22 mouse cellular contexts compared by ENCODE assay signal in the genomic region with DNA sequence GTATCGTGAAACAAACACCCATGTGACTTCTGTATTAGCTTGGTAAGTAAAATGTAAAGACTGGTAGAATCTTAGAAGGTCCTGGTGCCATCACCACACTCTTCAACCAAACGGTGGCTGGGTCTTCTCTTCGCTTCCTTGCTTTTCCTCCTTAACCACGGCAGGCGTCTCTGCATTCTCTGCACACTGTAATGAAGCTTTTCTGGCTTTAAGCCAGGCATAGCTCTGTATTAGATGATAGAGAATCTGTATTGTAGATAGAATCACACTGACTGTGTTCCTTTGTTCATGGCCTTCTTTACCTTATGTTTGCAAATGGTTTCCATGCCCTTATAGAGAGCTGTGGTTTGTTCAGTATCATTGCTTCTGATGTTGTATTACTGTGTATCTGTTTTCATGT. TPM values are rescaled to one million over a fixed set of nuclear protein-coding genes. Genes with fewer than 3 reads are reported as not detected.
DNase-seq lines count a peak whose midpoint lies in the region; ATAC-seq and TF ChIP-seq lines count a peak whose summit lies in the region.
"Had no signal": no experiment of that assay in that cellular context is flagged by ENCODE, and none has a peak within 500 bp of the region (broad histone marks: within the 10 kb centered on the region; RNA-seq: fewer than 3 reads in every experiment).

No protein-coding gene starts in this region.

- no peak for TF ChIP-seq CTCF in kidney, postnatal 0 days (IDR thresholded peaks at IDR 0.05; ENCODE audit: low read depth)
- TF ChIP-seq CTCF in lung, postnatal 0 days (IDR thresholded peaks at IDR 0.05): no peak

- H3K27me3 ChIP-seq in forebrain, embryonic 14.5 days (replicated peaks; ENCODE audit: control insufficient read depth, insufficient read depth, low read length): no peaks in the 10 kb centered on the region
- no peaks in the 10 kb centered on the region for H3K27me3 ChIP-seq in forebrain, embryonic 15.5 days
- H3K27me3 ChIP-seq in kidney, postnatal 0 days (ENCODE audit: insufficient read depth, low read length): no peaks in the 10 kb centered on the region
- no peaks in the 10 kb centered on the region for H3K27me3 ChIP-seq in lung, postnatal 0 days (replicated peaks; ENCODE audit: insufficient read depth, low read length)
- H3K27me3 ChIP-seq: embryonic facial prominence, embryonic 12.5 days; embryonic facial prominence, embryonic 15.5 days; forebrain, embryonic 12.5 days had no signal

- ATAC-seq in forebrain, embryonic 14.5 days: no peak
- ATAC-seq in forebrain, embryonic 15.5 days (replicated peaks): no peak
- no peak for ATAC-seq in kidney, postnatal 0 days (replicated peaks; ENCODE audit: low FRiP score, low read depth)
- ATAC-seq in lung, postnatal 0 days: no peak
- ATAC-seq: forebrain, embryonic 16.5 days had no signal

- H3K9me3 ChIP-seq in forebrain, embryonic 14.5 days (replicated peaks; ENCODE audit: control insufficient read depth, low read length): no peaks in the 10 kb centered on the region
- H3K9me3 ChIP-seq in forebrain, embryonic 15.5 days: no peaks in the 10 kb centered on the region
- H3K9me3 ChIP-seq in kidney, postnatal 0 days (replicated peaks; ENCODE audit: low read length): no peaks in the 10 kb centered on the region
- H3K9me3 ChIP-seq in lung, postnatal 0 days (ENCODE audit: low read length): no peaks in the 10 kb centered on the region
- H3K9me3 ChIP-seq: embryonic facial prominence, embryonic 12.5 days; embryonic facial prominence, embryonic 15.5 days; forebrain, embryonic 10.5 days; forebrain, embryonic 12.5 days had no signal

- H3K27ac ChIP-seq in forebrain, embryonic 14.5 days (ENCODE audit: low read depth, low read length): no peak overlapping the region
- H3K27ac ChIP-seq in forebrain, embryonic 15.5 days (replicated peaks): no peak overlapping the region
- no peak overlapping the region for H3K27ac ChIP-seq in kidney, postnatal 0 days
- no peak overlapping the region for H3K27ac ChIP-seq in lung, postnatal 0 days (ENCODE audit: low read length)
- H3K27ac ChIP-seq: embryonic facial prominence, embryonic 12.5 days; embryonic facial prominence, embryonic 15.5 days; forebrain, embryonic 10.5 days; forebrain, embryonic 12.5 days had no signal

- H3K4me1 ChIP-seq in forebrain, embryonic 14.5 days (ENCODE audit: control insufficient read depth, insufficient read depth, low read length): no peaks in the 10 kb centered on the region
- H3K4me1 ChIP-seq in forebrain, embryonic 15.5 days: no peaks in the 10 kb centered on the region
- H3K4me1 ChIP-seq in kidney, postnatal 0 days (replicated peaks; ENCODE audit: insufficient read depth, low read length): no peaks in the 10 kb centered on the region
- no peaks in the 10 kb centered on the region for H3K4me1 ChIP-seq in lung, postnatal 0 days (ENCODE audit: insufficient read depth, low read depth, low read length)
- H3K4me1 ChIP-seq: embryonic facial prominence, embryonic 12.5 days; embryonic facial prominence, embryonic 15.5 days; forebrain, embryonic 10.5 days; forebrain, embryonic 12.5 days had no signal

- H3K9ac ChIP-seq in forebrain, embryonic 14.5 days (ENCODE audit: low read length): no peak overlapping the region
- H3K9ac ChIP-seq in forebrain, embryonic 15.5 days (replicated peaks): no peak overlapping the region
- no peak overlapping the region for H3K9ac ChIP-seq in kidney, postnatal 0 days (ENCODE audit: low read depth, low read length)
- no peak overlapping the region for H3K9ac ChIP-seq in lung, postnatal 0 days (replicated peaks; ENCODE audit: low read depth)
- H3K9ac ChIP-seq: embryonic facial prominence, embryonic 12.5 days; embryonic facial prominence, embryonic 15.5 days; forebrain, embryonic 12.5 days had no signal

- DNase-seq in forebrain, embryonic 14.5 days (ENCODE audit: low spot score): peak; percentile 34
- peak; percentile 4 for DNase-seq in kidney, postnatal 0 days (ENCODE audit: low spot score)
- DNase-seq in kidney, postnatal 25 days: no peak
- peak; percentile 18 for DNase-seq in lung, postnatal 0 days (ENCODE audit: low spot score)
- DNase-seq in lung, postnatal 36 days: no peak
- DNase-seq: adrenal gland, adult 2 months; adrenal gland, postnatal 10 days; adrenal gland, postnatal 25 days; cerebellum, adult 11 months; cerebellum, adult 18-20 months; cerebellum, adult 8-10 months; cerebellum, adult 9-11 months; cerebellum, postnatal 14 days; cerebellum, postnatal 36 days; embryo, embryonic 11 days had no signal

- 0 out of 2 replicates have a peak, but pooled peaks cover 5% of the 10 kb centered on the region for H3K36me3 ChIP-seq in forebrain, embryonic 14.5 days (ENCODE audit: control insufficient read depth, insufficient read depth, low read length)
- 0 out of 2 replicates have a peak, but pooled peaks cover 3% of the 10 kb centered on the region for H3K36me3 ChIP-seq in forebrain, embryonic 15.5 days
- H3K36me3 ChIP-seq in kidney, postnatal 0 days (ENCODE audit: insufficient read depth, low read length): no peaks in the 10 kb centered on the region
- no peaks in the 10 kb centered on the region for H3K36me3 ChIP-seq in lung, postnatal 0 days (ENCODE audit: insufficient read depth, low read length)

- 80% methylated on average over 5 of the region's 5 CpGs for WGBS in forebrain, embryonic 14.5 days
- WGBS in forebrain, embryonic 15.5 days: 69% methylated on average over 5 of the region's 5 CpGs
- WGBS in kidney, postnatal 0 days: 72% methylated on average over 5 of the region's 5 CpGs
- 68% methylated on average over 5 of the region's 5 CpGs for WGBS in lung, postnatal 0 days

- H3K4me3 ChIP-seq in forebrain, embryonic 14.5 days (ENCODE audit: low read depth, low read length): no peak overlapping the region
- no peak overlapping the region for H3K4me3 ChIP-seq in forebrain, embryonic 15.5 days
- no peak overlapping the region for H3K4me3 ChIP-seq in kidney, postnatal 0 days (replicated peaks; ENCODE audit: low read depth, low read length)
- no peak overlapping the region for H3K4me3 ChIP-seq in lung, postnatal 0 days (ENCODE audit: low read depth, low read length)
- H3K4me3 ChIP-seq: embryonic facial prominence, embryonic 12.5 days; embryonic facial prominence, embryonic 15.5 days; erythroblast, embryonic 14.5 days; forebrain, embryonic 10.5 days; forebrain, embryonic 12.5 days had no signal

- H3K4me2 ChIP-seq in forebrain, embryonic 14.5 days (ENCODE audit: low read length): no peak overlapping the region
- no peak overlapping the region for H3K4me2 ChIP-seq in forebrain, embryonic 15.5 days (replicated peaks)
- no peak overlapping the region for H3K4me2 ChIP-seq in kidney, postnatal 0 days (ENCODE audit: low read length)
- no peak overlapping the region for H3K4me2 ChIP-seq in lung, postnatal 0 days (replicated peaks; ENCODE audit: low read depth, low read length)
- H3K4me2 ChIP-seq: embryonic facial prominence, embryonic 12.5 days; embryonic facial prominence, embryonic 15.5 days; forebrain, embryonic 12.5 days had no signal

- TF ChIP-seq EP300 in lung, postnatal 0 days (IDR thresholded peaks at IDR 0.05): no peak

RNA-seq across cellular contexts. Expression of a gene that starts 39.0 kb away (rescaled TPM):
- 15.4 and 16.7 TPM in 2 replicates for polyA plus RNA-seq in forebrain, embryonic 14.5 days (2014; fragmentation: Nextera tagmentation; extraction: Ambion mirVana)
- polyA plus RNA-seq in forebrain, embryonic 15.5 days (2015; fragmentation: Nextera tagmentation; extraction: Ambion mirVana): 15.9 TPM in 2 replicates
- polyA plus RNA-seq in kidney, postnatal 0 days (2015; fragmentation: Nextera tagmentation; extraction: Ambion mirVana): 9.3 and 10.8 TPM in 2 replicates
- polyA plus RNA-seq in lung, postnatal 0 days (2015; fragmentation: Nextera tagmentation; extraction: Ambion mirVana): 11.0 and 14.8 TPM in 2 replicates
- polyA plus RNA-seq: erythroblast, embryonic 14.5 days had no signal

Comparison
In these comparisons a context has a peak if more than half of its experiments do, and no peak if none do; other contexts are left out.
1. DNase-seq: peak in forebrain, embryonic 14.5 days (single experiment), kidney, postnatal 0 days (single experiment) and lung, postnatal 0 days (single experiment); none in kidney, postnatal 25 days (0 of 2) and lung, postnatal 36 days (single experiment).